Mouse (Mus musculus) heart, embryonic 15.5 days (tissue): ENCODE measurements around the gene 9130213A22Rik. TPM values are rescaled to one million over a fixed set of nuclear protein-coding genes. Genes with fewer than 3 reads are reported as not detected.
"Not testable (repeated sequence)": the region's sequence is repeated elsewhere in the genome, so short reads cannot be mapped to it uniquely, and the experiment has no call there.

Source experiments
- ATAC-seq: fragments of 200-750 bp; cut with Nextera tagmentation; replicated peaks from 2 replicates; pipeline ENCODE4 v1.8.0; 2017; ENCODE audit warnings: low read depth, moderate TSS enrichment; ENCODE audit not compliant: insufficient number of reproducible peaks, insufficient read depth, low FRiP score
- H3K27ac ChIP-seq: fragments of 300-500 bp; sonication (generic); 2 replicates; pipeline ENCODE4 v1.5.1; 2015; ENCODE audit warnings: mild to moderate bottlenecking, inconsistent platforms
- H3K27me3 ChIP-seq: fragments of 300-500 bp; sonication (generic); 2 replicates; pipeline ENCODE4 v1.6.1; 2015; ENCODE audit warnings: inconsistent platforms
- H3K36me3 ChIP-seq: fragments of 300-500 bp; sonication (generic); 2 replicates; pipeline ENCODE4 v1.6.1; 2015; ENCODE audit warnings: mild to moderate bottlenecking, inconsistent platforms
- H3K4me1 ChIP-seq: fragments of 300-500 bp; sonication (generic); replicated peaks from 2 replicates; pipeline ENCODE4 v1.6.1; 2015; ENCODE audit warnings: inconsistent platforms
- H3K4me2 ChIP-seq: fragments of 300-500 bp; sonication (generic); 2 replicates; pipeline ENCODE4 v1.6.1; 2015; ENCODE audit warnings: inconsistent platforms, mild to moderate bottlenecking, moderate library complexity
- H3K4me3 ChIP-seq: fragments of 300-500 bp; sonication (generic); 2 replicates; pipeline ENCODE4 v1.5.1; 2015; ENCODE audit warnings: mild to moderate bottlenecking, inconsistent platforms
- H3K9ac ChIP-seq: fragments of 300-500 bp; sonication (generic); 2 replicates; pipeline ENCODE4 v1.6.1; 2015; ENCODE audit warnings: mild to moderate bottlenecking, inconsistent platforms
- H3K9me3 ChIP-seq: fragments of 300-500 bp; sonication (generic); replicated peaks from 2 replicates; pipeline ENCODE4 v1.6.1; 2016; ENCODE audit warnings: inconsistent platforms
- WGBS: fragments of 180-500 bp; shearing (Covaris S2); methylation state at CpG from one replicate; pipeline ENCODE4 v1.1.7; 2015; ENCODE audit warnings: mixed read lengths; 5-methylcytosine and 5-hydroxymethylcytosine counted together
- polyA plus RNA-seq: library from polyadenylated mRNA; unstranded; fragments of >200 nt; fragmentation: Nextera tagmentation; extraction: Ambion mirVana; gene quantifications from 2 replicates; pipeline ENCODE4 v1.2.1, GENCODE M21; 2015

The 9130213A22Rik gene
- polyA plus RNA-seq, 1 experiment from 2014 or later = 0.60 TPM

DNA sequence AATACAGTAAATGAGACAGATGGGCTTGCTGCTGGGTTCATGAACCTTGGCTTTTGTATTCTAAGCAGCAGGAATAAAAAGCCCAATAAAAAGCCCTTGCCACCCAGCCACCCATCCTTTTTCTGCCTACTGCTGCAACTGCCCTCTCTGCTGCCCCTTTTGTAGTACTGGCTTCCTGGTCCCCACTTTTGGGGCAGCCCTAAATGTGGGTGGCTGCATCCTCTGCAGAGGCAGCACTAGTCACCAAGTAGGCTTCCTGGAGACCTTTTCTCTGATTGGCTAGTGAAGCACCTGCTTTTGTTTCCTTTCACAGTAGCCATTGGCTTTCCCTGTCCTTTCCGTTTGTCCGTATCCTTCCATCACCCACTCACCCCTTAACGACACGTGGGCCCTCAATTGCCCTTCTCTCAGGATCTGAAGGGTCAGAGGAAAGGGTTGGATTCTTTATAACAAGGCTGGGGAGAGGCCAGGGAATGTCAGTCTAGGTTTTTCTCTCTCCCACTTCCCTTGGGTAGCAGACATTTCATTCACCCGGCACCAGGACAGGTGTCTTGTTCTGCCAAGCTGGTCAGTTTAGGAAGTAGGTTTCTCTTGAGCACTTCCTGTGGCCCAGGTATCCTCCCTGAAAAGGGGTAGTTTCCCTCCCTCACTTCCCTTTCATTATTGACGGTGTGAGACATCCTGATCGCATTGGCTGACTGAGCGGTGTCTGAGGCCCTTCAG is 24.2 kb downstream of the 9130213A22Rik start:
- peaks cover 29% of the 10 kb centered on the region for H3K36me3 ChIP-seq
- H3K27me3 ChIP-seq = no peaks in the 10 kb centered on the region
- H3K27ac ChIP-seq = peak overlapping the region; percentile 99
- peaks cover 50% of the 10 kb centered on the region for H3K4me1 ChIP-seq
- H3K9ac ChIP-seq = peak overlapping the region; percentile 57
- peak overlapping the region; percentile 73 for H3K4me3 ChIP-seq
- 24% methylated on average over 8 of the region's 8 CpGs for WGBS
- H3K9me3 ChIP-seq = no peaks in the 10 kb centered on the region
- H3K4me2 ChIP-seq = peak overlapping the region; percentile 83
- no peak for ATAC-seq

GRCm38 (mm10) chr11:69096987-69097900 is 25.1 kb downstream of the 9130213A22Rik start:
- peaks cover 25% of the 10 kb centered on the region for H3K36me3 ChIP-seq
- peak overlapping the region; percentile 99 for H3K27ac ChIP-seq
- H3K9ac ChIP-seq = peak overlapping the region; percentile 86
- 2% methylated on average over 29 of the region's 29 CpGs for WGBS
- peak overlapping the region; percentile 83 for H3K4me2 ChIP-seq
- H3K4me1 ChIP-seq = peaks cover 56% of the 10 kb centered on the region
- ATAC-seq = peak; percentile 65
- H3K9me3 ChIP-seq = no peaks in the 10 kb centered on the region
- no peaks in the 10 kb centered on the region for H3K27me3 ChIP-seq
- H3K4me3 ChIP-seq = peak overlapping the region; percentile 73

DNA sequence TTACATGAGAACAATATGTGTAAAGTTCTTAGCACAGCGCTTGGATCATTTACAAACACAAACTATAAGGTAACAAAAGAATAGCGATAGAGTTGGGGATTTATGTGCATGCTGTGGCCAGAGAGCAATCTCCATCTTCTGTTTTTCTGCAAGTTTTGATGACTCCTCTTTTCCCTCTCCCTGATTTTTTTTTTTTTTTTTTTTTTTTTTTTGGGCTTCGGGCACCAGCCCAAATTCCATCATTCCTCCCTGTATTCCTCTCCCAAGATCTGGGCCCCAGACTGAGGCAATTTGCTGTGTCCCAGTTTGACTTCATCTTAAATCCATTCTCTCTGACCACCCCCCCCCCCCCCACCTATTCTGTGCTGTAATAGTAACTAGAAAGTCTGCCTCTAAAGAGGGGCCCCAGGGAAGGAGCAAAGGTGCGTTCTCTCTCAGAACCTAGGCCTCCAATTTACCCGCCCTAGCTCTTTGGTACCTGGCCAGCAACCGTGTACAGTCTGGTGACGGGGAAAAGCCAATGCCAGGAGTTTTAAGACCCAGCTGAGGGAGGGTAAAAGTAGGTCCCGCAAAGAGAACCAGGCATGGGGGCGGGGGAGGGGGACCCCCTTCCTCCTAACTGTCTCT is 25.9 kb downstream of the 9130213A22Rik start:
- Histone ChIP-seq H3K4me1 (peaks cover 62% of the 10 kb centered on the region), H3K9ac (peak overlapping the region; percentile 86), H3K4me3 (peak overlapping the region; percentile 73), H3K9me3 (no peaks in the 10 kb centered on the region), H3K27me3 (no peaks in the 10 kb centered on the region), H3K4me2 (peak overlapping the region; percentile 83), H3K27ac (peak overlapping the region; percentile 99), H3K36me3 (peaks cover 25% of the 10 kb centered on the region)
- no peak for ATAC-seq
- 9% methylated on average over 9 of the region's 9 CpGs for WGBS

- no peaks in the 10 kb centered on the region for H3K9me3 ChIP-seq
- no peak for ATAC-seq
- no peaks in the 10 kb centered on the region for H3K27me3 ChIP-seq
- H3K4me3 ChIP-seq = peak overlapping the region; percentile 73
- H3K36me3 ChIP-seq = peaks cover 19% of the 10 kb centered on the region
- H3K27ac ChIP-seq = peak overlapping the region; percentile 99
- WGBS = under 1% methylated on average over 27 of the region's 27 CpGs
- peaks cover 58% of the 10 kb centered on the region for H3K4me1 ChIP-seq
- H3K4me2 ChIP-seq = peak overlapping the region; percentile 83
- H3K9ac ChIP-seq = peak overlapping the region; percentile 86
Observed at GRCm38 (mm10) chr11:69095511-69096231, 26.7 kb downstream of the 9130213A22Rik start.

- ATAC-seq = peak; percentile 84
Observed at GRCm38 (mm10) chr11:69094697-69095429, 27.5 kb downstream of the 9130213A22Rik start, which contains the start of gene Per1. Gene Per1, plus strand, starts transcription at chr11:69095217.

GRCm38 (mm10) chr11:69093856-69094255 is 28.5 kb downstream of the 9130213A22Rik start:
- WGBS = 83% methylated on average over 7 of the region's 7 CpGs
- not testable (repeated sequence) for H3K4me3 ChIP-seq, H3K27me3 ChIP-seq, ATAC-seq, H3K4me2 ChIP-seq, H3K9me3 ChIP-seq
- peak overlapping the region; percentile 47; the same call in 1 of the 2 replicates for H3K9ac ChIP-seq
- H3K4me1 ChIP-seq = peaks cover 57% of the 10 kb centered on the region
- peaks cover 23% of the 10 kb centered on the region for H3K36me3 ChIP-seq
- H3K27ac ChIP-seq = peak overlapping the region; percentile 92

More at GRCm38 (mm10) chr11:69094697-69095429, 27.5 kb downstream of the 9130213A22Rik start, which contains the start of gene Per1:
- Histone ChIP-seq H3K36me3 (peaks cover 18% of the 10 kb centered on the region), H3K9me3 (no peaks in the 10 kb centered on the region), H3K9ac (peak within 1 kb of the TSS; percentile 86), H3K4me2 (peak within 1 kb of the TSS; percentile 83), H3K4me1 (peaks cover 59% of the 10 kb centered on the region), H3K27ac (peak within 1 kb of the TSS; percentile 99), H3K4me3 (peak within 1 kb of the TSS; percentile 73), H3K27me3 (no peaks in the 10 kb centered on the region)
- WGBS = under 1% methylated on average over 37 of the region's 37 CpGs

DNA sequence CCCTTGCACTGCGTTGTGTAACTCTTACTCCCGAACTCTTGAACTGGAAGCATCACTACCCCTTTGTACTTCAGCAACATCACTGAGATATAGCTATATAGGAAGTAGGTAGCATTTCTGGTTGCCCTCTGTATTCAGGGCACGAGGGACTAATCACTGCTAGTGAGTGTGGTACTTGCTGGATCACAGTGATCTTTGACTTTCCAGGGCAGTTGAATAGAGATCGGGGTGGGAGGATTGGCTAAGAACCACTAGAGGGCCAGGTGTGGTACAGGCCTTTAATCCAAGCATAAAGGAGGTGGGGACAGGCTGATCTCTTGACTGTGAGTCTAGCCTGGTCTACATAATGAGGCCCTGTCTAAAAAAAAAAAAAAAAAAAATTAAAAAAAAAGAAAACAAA is 29.5 kb downstream of the 9130213A22Rik start:
- no peaks in the 10 kb centered on the region for H3K27me3 ChIP-seq
- H3K36me3 ChIP-seq = peaks cover 23% of the 10 kb centered on the region
- peak overlapping the region; percentile 92 for H3K27ac ChIP-seq
- no peaks in the 10 kb centered on the region for H3K9me3 ChIP-seq
- no peak overlapping the region for H3K4me2 ChIP-seq
- H3K9ac ChIP-seq = no peak overlapping the region
- H3K4me3 ChIP-seq = no peak overlapping the region
- 85% methylated on average over 4 of the region's 4 CpGs for WGBS
- peaks cover 51% of the 10 kb centered on the region for H3K4me1 ChIP-seq
- ATAC-seq = no peak

DNA sequence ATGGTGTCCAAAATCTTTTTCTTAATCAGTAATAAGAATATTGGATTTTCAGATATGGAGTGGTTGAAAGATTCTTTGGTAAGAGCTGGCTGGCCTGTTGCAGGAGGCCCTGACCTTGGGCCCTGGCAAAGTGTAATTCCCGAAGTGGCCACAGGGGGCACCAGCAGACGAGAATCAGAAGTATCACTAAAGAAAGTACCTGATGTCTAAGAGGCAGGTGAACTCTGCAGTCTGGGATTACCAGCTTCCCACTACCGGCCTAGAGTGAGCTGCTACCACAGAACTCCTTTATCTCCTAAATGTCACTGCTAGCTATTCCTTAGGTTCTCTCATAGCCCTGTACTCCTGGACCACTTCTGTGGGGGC is 30.0 kb downstream of the 9130213A22Rik start:
- Histone ChIP-seq H3K27me3 (no peaks in the 10 kb centered on the region), H3K9me3 (no peaks in the 10 kb centered on the region), H3K4me1 (peaks cover 51% of the 10 kb centered on the region), H3K4me3 (no peak overlapping the region), H3K9ac (no peak overlapping the region), H3K4me2 (no peak overlapping the region), H3K36me3 (peaks cover 23% of the 10 kb centered on the region), H3K27ac (peak overlapping the region; percentile 92)
- 1% methylated on average over 3 of the region's 3 CpGs for WGBS
- no peak for ATAC-seq

DNA sequence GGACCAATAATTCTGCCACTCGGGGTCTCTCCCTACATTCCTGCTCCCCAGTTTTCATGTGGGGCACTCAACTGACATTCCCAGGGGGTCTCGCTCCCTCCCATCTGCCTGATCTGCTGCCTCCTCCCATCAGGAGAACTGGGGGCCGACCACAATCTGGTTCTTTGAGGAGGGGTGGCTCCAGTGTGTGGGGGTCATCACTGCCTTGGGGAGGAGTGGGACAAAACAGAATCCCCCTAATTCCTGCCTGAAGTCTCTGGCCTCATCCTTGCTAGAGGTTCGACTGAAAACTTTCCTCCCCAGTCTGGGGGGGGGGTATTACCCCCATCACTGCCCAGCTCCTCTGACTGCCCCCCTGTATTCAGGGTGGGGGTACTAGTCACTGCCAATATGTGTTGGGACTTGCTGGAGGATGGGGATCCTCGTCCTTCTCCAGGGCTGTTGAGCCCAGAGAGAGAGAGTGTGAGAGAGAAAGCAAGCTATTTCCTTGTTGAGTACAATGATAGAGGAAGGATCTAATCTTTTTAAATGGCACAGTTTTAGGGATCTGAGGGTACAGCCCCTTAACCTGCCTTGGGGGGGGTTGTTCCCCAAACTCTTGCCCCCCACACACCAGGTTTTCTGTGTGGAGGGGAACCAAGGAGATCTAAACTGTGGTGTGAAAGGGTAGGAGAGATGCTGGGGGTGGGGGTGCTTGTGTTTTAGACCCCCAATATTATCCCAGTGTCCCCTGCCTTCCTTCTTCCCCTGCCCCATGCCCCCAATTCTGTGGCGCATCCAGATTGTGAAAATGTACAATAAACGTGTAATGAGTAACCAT is 30.6 kb downstream of the 9130213A22Rik start:
- peak overlapping the region; percentile 92; the same call in 1 of the 2 replicates for H3K27ac ChIP-seq
- peaks cover 53% of the 10 kb centered on the region for H3K4me1 ChIP-seq
- ATAC-seq = no peak
- no peaks in the 10 kb centered on the region for H3K9me3 ChIP-seq
- H3K4me2 ChIP-seq = no peak overlapping the region
- H3K36me3 ChIP-seq = peaks cover 23% of the 10 kb centered on the region
- WGBS = 55% methylated on average over 7 of the region's 7 CpGs
- H3K9ac ChIP-seq = 0 out of 2 replicates have a peak overlapping the region, but pooled peaks have one; percentile 15
- H3K4me3 ChIP-seq = no peak overlapping the region
- H3K27me3 ChIP-seq = no peaks in the 10 kb centered on the region
